ENCODE assay signal across 18 mouse cellular contexts in the genomic region with DNA sequence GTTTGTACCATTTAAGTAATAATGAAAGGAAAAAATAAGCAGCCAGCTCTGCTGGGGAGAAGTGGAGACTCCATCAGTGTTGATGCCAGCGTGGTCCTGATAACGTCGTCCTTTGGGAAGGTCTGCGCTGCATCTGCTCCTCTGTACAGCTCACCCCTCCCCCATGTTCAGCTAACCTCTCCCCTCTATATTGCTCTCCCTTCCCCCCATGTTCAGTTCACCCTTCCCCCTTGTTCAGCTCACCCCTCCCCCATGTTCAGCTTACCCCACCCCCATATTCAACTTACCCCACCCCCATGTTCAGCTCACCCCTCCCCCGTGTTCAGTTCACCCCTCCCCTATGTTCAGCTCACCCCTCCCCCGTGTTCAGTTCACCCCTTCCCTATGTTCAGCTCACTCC. TPM values are rescaled to one million over a fixed set of nuclear protein-coding genes. Genes with fewer than 3 reads are reported as not detected.
DNase-seq lines count a peak whose midpoint lies in the region; ATAC-seq and TF ChIP-seq lines count a peak whose summit lies in the region.
"Had no signal": no experiment of that assay in that cellular context is flagged by ENCODE, and none has a peak within 500 bp of the region (broad histone marks: within the 10 kb centered on the region; RNA-seq: fewer than 3 reads in every experiment).

No protein-coding gene starts in this region.

- no peak for ATAC-seq in hindbrain, embryonic 16.5 days
- peak; percentile 70; the same call in 1 of the 2 replicates for ATAC-seq in midbrain, embryonic 11.5 days (ENCODE audit: low FRiP score)
- no peak for ATAC-seq in midbrain, embryonic 15.5 days (replicated peaks)

- H3K9ac ChIP-seq in hindbrain, embryonic 16.5 days (ENCODE audit: low read depth, low read length) = no peak overlapping the region
- no peak overlapping the region for H3K9ac ChIP-seq in midbrain, embryonic 11.5 days (ENCODE audit: low read length)
- H3K9ac ChIP-seq in midbrain, embryonic 15.5 days = no peak overlapping the region
- H3K9ac ChIP-seq: liver, embryonic 15.5 days; lung, embryonic 15.5 days had no signal

- H3K4me3 ChIP-seq in hindbrain, embryonic 10.5 days = no peak overlapping the region
- no peak overlapping the region for H3K4me3 ChIP-seq in hindbrain, embryonic 16.5 days (ENCODE audit: low read length)
- H3K4me3 ChIP-seq in midbrain, embryonic 11.5 days (ENCODE audit: low read depth, low read length) = no peak overlapping the region
- no peak overlapping the region for H3K4me3 ChIP-seq in midbrain, embryonic 15.5 days
- peak overlapping the region; percentile 60 for H3K4me3 ChIP-seq in E14TG2a.4 (replicated peaks; ENCODE audit: low read length)
- H3K4me3 ChIP-seq: forebrain, embryonic 10.5 days; heart, adult 2 months; liver, embryonic 15.5 days; lung, embryonic 15.5 days had no signal

- peak overlapping the region; percentile 45; the same call in 1 of the 2 replicates for H3K27ac ChIP-seq in hindbrain, embryonic 10.5 days
- no peak overlapping the region for H3K27ac ChIP-seq in hindbrain, embryonic 16.5 days (ENCODE audit: low read depth, low read length)
- H3K27ac ChIP-seq in midbrain, embryonic 11.5 days (ENCODE audit: low read depth, low read length) = no peak overlapping the region
- H3K27ac ChIP-seq in midbrain, embryonic 15.5 days = no peak overlapping the region
- H3K27ac ChIP-seq: forebrain, embryonic 10.5 days; heart, adult 2 months; liver, embryonic 15.5 days; lung, embryonic 15.5 days had no signal

- no peak for TF ChIP-seq CTCF in E14TG2a.4 (conservative IDR thresholded peaks at IDR 0.05; ENCODE audit: low read length)

- no peaks in the 10 kb centered on the region for H3K27me3 ChIP-seq in hindbrain, embryonic 10.5 days (ENCODE audit: insufficient read depth, poor library complexity, severe bottlenecking)
- H3K27me3 ChIP-seq in hindbrain, embryonic 16.5 days (replicated peaks; ENCODE audit: control insufficient read depth, insufficient read depth, low read length) = no peaks in the 10 kb centered on the region
- H3K27me3 ChIP-seq in midbrain, embryonic 11.5 days (ENCODE audit: control insufficient read depth, insufficient read depth, low read length) = no peaks in the 10 kb centered on the region
- H3K27me3 ChIP-seq in midbrain, embryonic 15.5 days (replicated peaks) = no peaks in the 10 kb centered on the region
- H3K27me3 ChIP-seq in E14TG2a.4 (ENCODE audit: insufficient read depth, low read length) = peaks cover 2% of the 10 kb centered on the region; the same call in 1 of the 2 replicates
- H3K27me3 ChIP-seq: liver, embryonic 15.5 days; lung, embryonic 15.5 days had no signal

- 52% methylated on average over 6 of the region's 6 CpGs for WGBS in hindbrain, embryonic 10.5 days
- 56% methylated on average over 6 of the region's 6 CpGs for WGBS in hindbrain, embryonic 16.5 days
- 53% methylated on average over 6 of the region's 6 CpGs for WGBS in midbrain, embryonic 11.5 days
- WGBS in midbrain, embryonic 15.5 days = 39% methylated on average over 6 of the region's 6 CpGs

- peaks cover 56% of the 10 kb centered on the region for H3K4me1 ChIP-seq in hindbrain, embryonic 10.5 days (replicated peaks)
- H3K4me1 ChIP-seq in hindbrain, embryonic 16.5 days (ENCODE audit: control insufficient read depth, insufficient read depth, low read depth, low read length) = peaks cover 12% of the 10 kb centered on the region
- H3K4me1 ChIP-seq in midbrain, embryonic 11.5 days (ENCODE audit: control insufficient read depth, insufficient read depth, low read length) = 0 out of 2 replicates have a peak, but pooled peaks cover 2% of the 10 kb centered on the region
- peaks cover 26% of the 10 kb centered on the region for H3K4me1 ChIP-seq in midbrain, embryonic 15.5 days
- peaks cover 90% of the 10 kb centered on the region for H3K4me1 ChIP-seq in E14TG2a.4 (replicated peaks; ENCODE audit: low read depth, low read length)

- H3K4me2 ChIP-seq in hindbrain, embryonic 16.5 days (ENCODE audit: low read length) = no peak overlapping the region
- H3K4me2 ChIP-seq in midbrain, embryonic 11.5 days = no peak overlapping the region
- no peak overlapping the region for H3K4me2 ChIP-seq in midbrain, embryonic 15.5 days
- H3K4me2 ChIP-seq: liver, embryonic 15.5 days; lung, embryonic 15.5 days had no signal

- DNase-seq in hindbrain, embryonic 10.5 days (ENCODE audit: low spot score) = no peak
- peak; percentile 87 for DNase-seq in midbrain, embryonic 11.5 days (ENCODE audit: low spot score, missing footprints)
- peak; percentile 92 for DNase-seq in R1 (ENCODE audit: low read depth, low spot score)
- no peak for DNase-seq in heart, adult 8-10 months (ENCODE audit: low spot score)
- no peak for DNase-seq in cerebellum, adult 9-11 months
- DNase-seq: adrenal gland, postnatal 14 days; cerebellum, adult 8-10 months; gastrocnemius, postnatal 25 days; heart, adult 2 months; kidney, adult 18-20 months; layer of hippocampus, adult 9-11 months; lung, postnatal 36 days had no signal

- H3K9me3 ChIP-seq in hindbrain, embryonic 10.5 days = no peaks in the 10 kb centered on the region
- H3K9me3 ChIP-seq in hindbrain, embryonic 16.5 days (ENCODE audit: control insufficient read depth, low read length) = no peaks in the 10 kb centered on the region
- H3K9me3 ChIP-seq in midbrain, embryonic 11.5 days (ENCODE audit: control insufficient read depth, low read length) = no peaks in the 10 kb centered on the region
- H3K9me3 ChIP-seq in midbrain, embryonic 15.5 days = no peaks in the 10 kb centered on the region
- H3K9me3 ChIP-seq in E14TG2a.4 (ENCODE audit: low read length) = no peaks in the 10 kb centered on the region
- H3K9me3 ChIP-seq: forebrain, embryonic 10.5 days; liver, embryonic 15.5 days; lung, embryonic 15.5 days had no signal

- peaks cover 47% of the 10 kb centered on the region for H3K36me3 ChIP-seq in hindbrain, embryonic 10.5 days
- H3K36me3 ChIP-seq in hindbrain, embryonic 16.5 days (ENCODE audit: control insufficient read depth, insufficient read depth, low read length) = 0 out of 2 replicates have a peak, but pooled peaks cover 2% of the 10 kb centered on the region
- no peaks in the 10 kb centered on the region for H3K36me3 ChIP-seq in midbrain, embryonic 11.5 days (ENCODE audit: control insufficient read depth, insufficient read depth, low read length)
- H3K36me3 ChIP-seq in midbrain, embryonic 15.5 days (replicated peaks) = peaks cover 4% of the 10 kb centered on the region; the same call in 1 of the 2 replicates
- H3K36me3 ChIP-seq in E14TG2a.4 (ENCODE audit: insufficient read depth, low read length) = peaks cover 4% of the 10 kb centered on the region; the same call in 1 of the 2 replicates
- H3K36me3 ChIP-seq: liver, embryonic 15.5 days; lung, embryonic 15.5 days had no signal

RNA-seq across cellular contexts. Expression of a gene that starts 8.8 kb away (rescaled TPM):
- polyA plus RNA-seq in hindbrain, embryonic 10.5 days (2016; fragmentation: Nextera tagmentation; extraction: Ambion mirVana) = 19.8 and 23.6 TPM in 2 replicates
- 33.2 and 39.4 TPM in 2 replicates for polyA plus RNA-seq in hindbrain, embryonic 16.5 days (2015; fragmentation: Nextera tagmentation; extraction: Ambion mirVana)
- 15.2 and 17.2 TPM in 2 replicates for polyA plus RNA-seq in midbrain, embryonic 11.5 days (2014; fragmentation: Nextera tagmentation; extraction: Ambion mirVana)
- polyA plus RNA-seq in midbrain, embryonic 15.5 days (2015; fragmentation: Nextera tagmentation; extraction: Ambion mirVana) = 47.6 and 48.4 TPM in 2 replicates
- total RNA-seq in heart, adult 8-10 months (2022) = 10 to 100 TPM; 26.5 to 33.0 (median 29.5) TPM

Comparison
In these comparisons a context has a peak if more than half of its experiments do, and no peak if none do; other contexts are left out.
1. DNase-seq: peak in midbrain, embryonic 11.5 days (single experiment) and R1 (single experiment); none in hindbrain, embryonic 10.5 days (single experiment), heart, adult 8-10 months (single experiment) and cerebellum, adult 9-11 months (single experiment).